Mouse (Mus musculus) limb, embryonic 14.5 days (tissue): ENCODE data around the gene Lamp2. TPM values are rescaled to one million over a fixed set of nuclear protein-coding genes. Genes with fewer than 3 reads are reported as not detected.
A peak's percentile ranks its signal among the peaks of the same experiment; 100 is the strongest.

ENCODE experiments used
- ATAC-seq: fragments of 200-750 bp; cut with Nextera tagmentation; 2 replicates; pipeline ENCODE4 v1.8.0; 2017; ENCODE audit warnings: low read depth, moderate number of reproducible peaks, moderate TSS enrichment; ENCODE audit not compliant: low FRiP score
- DNase-seq: peaks from one replicate; pipeline ENCODE4 v3.0.0-alpha.2; 2015; ENCODE audit warnings: low spot score
- H3K27ac ChIP-seq: fragments of 300-500 bp; sonication (generic); replicated peaks from 2 replicates; pipeline ENCODE4 v1.5.1; 2014; ENCODE audit warnings: low read depth, mild to moderate bottlenecking, low read length, moderate library complexity, mixed read lengths
- H3K27me3 ChIP-seq: fragments of 300-500 bp; sonication (generic); 2 replicates; pipeline ENCODE4 v1.6.1; 2014; ENCODE audit warnings: low read length, mixed read lengths; ENCODE audit not compliant: control insufficient read depth, insufficient read depth
- H3K36me3 ChIP-seq: fragments of 300-500 bp; sonication (generic); 2 replicates; pipeline ENCODE4 v1.6.1; 2014; ENCODE audit warnings: mild to moderate bottlenecking, low read length, moderate library complexity, mixed read lengths; ENCODE audit not compliant: control insufficient read depth, insufficient read depth
- H3K4me1 ChIP-seq: fragments of 300-500 bp; sonication (generic); 2 replicates; pipeline ENCODE4 v1.6.1; 2014; ENCODE audit warnings: antibody characterized with exemption, low read length, mixed read lengths; ENCODE audit not compliant: control insufficient read depth, insufficient read depth
- H3K4me2 ChIP-seq: fragments of 300-500 bp; sonication (generic); replicated peaks from 2 replicates; pipeline ENCODE4 v1.6.1; 2014; ENCODE audit warnings: low read depth, mild to moderate bottlenecking, low read length, moderate library complexity; ENCODE audit not compliant: severe bottlenecking
- H3K4me3 ChIP-seq: fragments of 300-500 bp; sonication (generic); replicated peaks from 2 replicates; pipeline ENCODE4 v1.5.1; 2014; ENCODE audit warnings: low read length
- H3K9ac ChIP-seq: fragments of 300-500 bp; sonication (generic); 2 replicates; pipeline ENCODE4 v1.6.1; 2014; ENCODE audit warnings: mild to moderate bottlenecking, low read depth, low read length, moderate library complexity; ENCODE audit not compliant: severe bottlenecking
- H3K9me3 ChIP-seq: fragments of 300-500 bp; sonication (generic); 2 replicates; pipeline ENCODE4 v1.6.1; 2016; ENCODE audit warnings: low read length; ENCODE audit not compliant: control insufficient read depth
- POLR2A ChIP-seq: fragments of 200-500 bp; IDR thresholded peaks from 2 replicates; pipeline ENCODE4 v1.8.0; 2012; ENCODE audit warnings: inconsistent platforms, mild to moderate bottlenecking, moderate library complexity, borderline replicate concordance; ENCODE audit not compliant: insufficient read depth, insufficient read length; ENCODE audit errors: extremely low read depth
- WGBS: fragments of 180-500 bp; shearing (Covaris S2); extraction: QIAGEN DNeasy Blood & Tissue Kit; methylation state at CpG from one replicate; pipeline ENCODE4 v1.1.7; 2014; 5-methylcytosine and 5-hydroxymethylcytosine counted together
- polyA plus RNA-seq, 2 experiments: library from polyadenylated mRNA; depleted of rRNA in 1 of 2; stranded (reverse) in 1 of 2; unstranded in 1 of 2; fragments of >200 nt; fragmentation: Nextera tagmentation in 1 of 2; extraction: Ambion mirVana in 1 of 2; gene quantifications; 2 replicates each; pipeline versions ENCODE4 v1.2.1 to v1.2.3; 2012 to 2014

Gene Lamp2
- polyA plus RNA-seq, 2 experiments = 108 to 172 TPM

DNA sequence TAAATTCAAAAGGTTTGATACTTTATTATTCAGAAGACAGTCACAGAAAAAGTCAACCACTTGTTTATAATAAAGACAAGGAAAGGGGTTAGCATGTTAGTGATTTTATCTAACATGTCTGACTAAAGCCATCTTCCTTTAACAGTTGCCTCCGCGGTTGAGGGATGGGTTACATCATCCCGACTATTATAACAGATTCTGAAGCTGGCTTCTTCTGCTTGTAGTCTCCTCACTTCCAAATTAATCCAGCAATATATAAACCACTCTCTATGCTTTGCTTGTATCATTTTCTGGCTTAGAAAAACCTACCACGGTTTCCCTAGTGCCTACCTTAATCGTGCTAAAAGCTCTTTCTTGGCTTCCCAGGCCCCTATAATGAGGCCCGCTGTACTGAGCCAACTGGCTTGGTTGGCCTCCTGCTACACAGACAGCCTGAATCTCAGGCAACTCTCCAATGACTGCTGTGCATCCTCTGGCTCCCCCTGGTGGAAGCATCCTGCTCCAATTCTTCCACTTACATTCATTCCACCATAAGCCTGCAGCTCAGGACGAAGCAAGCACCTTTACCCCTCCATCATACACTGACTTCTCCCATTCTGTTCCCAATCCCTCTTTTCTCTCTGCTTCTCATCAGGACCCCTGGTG is 18.0 kb downstream of the Lamp2 start:
- no peak overlapping the region for H3K4me2 ChIP-seq
- H3K36me3 ChIP-seq = peaks cover 6% of the 10 kb centered on the region
- H3K27me3 ChIP-seq = no peaks in the 10 kb centered on the region
- ATAC-seq = peak; percentile 44; the same call in 1 of the 2 replicates
- H3K4me3 ChIP-seq = no peak overlapping the region
- no peaks in the 10 kb centered on the region for H3K4me1 ChIP-seq
- H3K27ac ChIP-seq = no peak overlapping the region
- DNase-seq = peak; percentile 81
- no peak for TF ChIP-seq POLR2A
- 48% methylated on average over 7 of the region's 7 CpGs for WGBS
- H3K9me3 ChIP-seq = no peaks in the 10 kb centered on the region
- H3K9ac ChIP-seq = no peak overlapping the region

DNA sequence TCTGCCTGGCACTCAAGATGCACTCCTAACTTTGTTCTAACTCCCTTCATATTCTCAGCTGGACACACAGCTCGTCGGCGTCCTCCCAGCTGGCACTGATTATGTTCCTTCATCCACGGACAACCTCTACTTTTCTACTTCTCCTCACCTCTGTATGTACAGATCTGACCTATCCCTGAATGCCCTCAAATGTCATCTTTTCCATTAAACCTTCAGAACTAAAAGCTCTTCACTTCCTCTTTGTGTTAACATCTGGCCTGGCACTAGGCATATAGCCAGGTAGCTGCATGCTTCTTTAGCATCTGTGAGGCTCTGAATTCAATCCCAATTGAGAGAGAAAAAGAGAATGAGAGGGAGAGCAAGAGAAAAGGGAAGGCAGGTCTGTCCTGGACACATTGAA is 26.8 kb downstream of the Lamp2 start:
- no peak for ATAC-seq
- no peak overlapping the region for H3K4me3 ChIP-seq
- WGBS = 85% methylated on average over 4 of the region's 4 CpGs

DNA sequence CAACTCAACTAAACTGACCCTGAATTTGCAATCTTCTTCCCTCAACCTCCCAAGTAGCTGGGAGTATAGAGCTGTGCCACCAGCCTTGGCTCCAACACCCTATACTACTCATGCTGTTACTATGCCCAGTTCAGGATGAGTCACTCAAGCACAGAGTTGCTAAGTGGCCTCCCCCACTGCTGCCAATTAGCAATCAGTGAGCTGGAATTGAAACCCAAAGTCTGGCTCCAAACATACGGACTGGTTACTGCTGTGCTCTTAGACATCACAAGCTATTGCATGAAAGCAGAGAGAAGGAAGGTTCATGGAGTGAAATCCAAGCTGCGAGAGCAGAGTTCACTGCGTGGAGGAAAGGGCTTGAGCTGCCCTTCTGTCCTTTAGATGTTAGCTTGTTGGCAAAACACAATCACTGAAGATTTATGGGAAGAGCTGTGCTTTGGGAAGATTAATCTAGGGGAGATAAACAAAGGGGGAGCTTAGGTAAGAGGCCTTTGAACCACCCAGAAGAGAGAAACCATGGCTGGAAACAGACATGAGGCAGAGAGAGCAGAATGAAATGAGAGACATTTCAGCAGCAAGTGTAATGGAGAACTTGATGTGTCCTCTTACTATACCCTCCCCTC is 27.3 kb downstream of the Lamp2 start:
- no peak overlapping the region for H3K4me2 ChIP-seq
- TF ChIP-seq POLR2A = no peak
- H3K36me3 ChIP-seq = peaks cover 31% of the 10 kb centered on the region
- H3K27ac ChIP-seq = no peak overlapping the region
- WGBS = 88% methylated on average over 3 of the region's 3 CpGs
- DNase-seq (no peak), ATAC-seq (no peak)
- no peak overlapping the region for H3K9ac ChIP-seq
- no peaks in the 10 kb centered on the region for H3K9me3 ChIP-seq
- no peaks in the 10 kb centered on the region for H3K4me1 ChIP-seq
- H3K4me3 ChIP-seq = no peak overlapping the region
- H3K27me3 ChIP-seq = no peaks in the 10 kb centered on the region

More for the DNA sequence above, 26.8 kb downstream of the Lamp2 start:
- Histone ChIP-seq H3K9me3 (no peaks in the 10 kb centered on the region), H3K27ac (no peak overlapping the region), H3K4me2 (no peak overlapping the region), H3K4me1 (no peaks in the 10 kb centered on the region), H3K9ac (no peak overlapping the region), H3K27me3 (no peaks in the 10 kb centered on the region), H3K36me3 (peaks cover 28% of the 10 kb centered on the region)
- TF ChIP-seq POLR2A = no peak
- DNase-seq = no peak

DNA sequence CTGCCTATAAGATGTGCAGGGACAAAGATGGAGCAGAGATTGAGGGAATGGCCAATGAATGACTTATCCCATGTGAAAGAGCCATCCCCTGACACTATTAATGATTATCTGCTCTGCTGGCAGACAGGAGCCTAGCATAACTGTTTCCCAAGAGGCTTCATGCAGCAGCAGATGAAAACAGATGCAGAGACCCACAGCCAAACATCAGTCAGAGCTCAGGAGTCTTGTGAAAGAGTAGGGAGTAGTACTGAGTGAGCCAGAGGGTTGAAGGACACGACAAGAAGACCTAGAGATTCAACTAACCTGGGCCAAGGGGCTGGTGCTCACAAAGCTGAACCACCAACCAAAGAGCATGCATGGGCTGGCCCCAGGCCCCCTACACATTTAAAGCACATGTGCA is 30.2 kb downstream of the Lamp2 start:
- H3K9me3 ChIP-seq = no peaks in the 10 kb centered on the region
- no peak overlapping the region for H3K4me2 ChIP-seq
- no peak overlapping the region for H3K27ac ChIP-seq
- ATAC-seq = no peak
- 81% methylated on average over 1 of the region's 1 CpGs for WGBS
- TF ChIP-seq POLR2A = no peak
- H3K9ac ChIP-seq = no peak overlapping the region
- peaks cover 41% of the 10 kb centered on the region for H3K36me3 ChIP-seq
- H3K4me3 ChIP-seq = no peak overlapping the region
- H3K4me1 ChIP-seq = no peaks in the 10 kb centered on the region
- no peak for DNase-seq
- no peaks in the 10 kb centered on the region for H3K27me3 ChIP-seq

DNA sequence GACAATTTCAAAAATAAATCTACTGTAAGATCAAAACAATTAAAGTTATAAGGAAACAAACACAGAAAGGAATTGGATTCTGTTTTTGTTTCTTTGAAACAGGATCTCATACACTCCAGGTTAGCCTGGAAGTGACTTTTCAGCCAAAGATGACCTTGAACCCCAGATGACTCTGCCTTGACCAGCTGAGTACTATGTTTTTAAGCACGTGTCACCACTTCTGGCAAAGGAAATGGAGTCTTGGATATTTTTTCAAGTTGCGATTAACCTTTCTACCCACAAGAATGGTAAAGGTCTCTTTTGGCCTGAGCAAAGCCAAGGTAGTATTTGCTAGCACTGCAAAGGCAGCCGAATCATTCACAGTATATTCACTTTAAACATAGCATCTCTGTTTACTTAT is 33.2 kb downstream of the Lamp2 start:
- peaks cover 22% of the 10 kb centered on the region for H3K36me3 ChIP-seq
- no peaks in the 10 kb centered on the region for H3K27me3 ChIP-seq
- H3K9me3 ChIP-seq = no peaks in the 10 kb centered on the region
- H3K27ac ChIP-seq = no peak overlapping the region
- no peak for DNase-seq
- no peak for TF ChIP-seq POLR2A
- H3K4me1 ChIP-seq = no peaks in the 10 kb centered on the region
- 81% methylated on average over 3 of the region's 3 CpGs for WGBS
- ATAC-seq = no peak
- H3K9ac ChIP-seq = no peak overlapping the region
- H3K4me2 ChIP-seq = no peak overlapping the region
- H3K4me3 ChIP-seq = no peak overlapping the region
